Mouse (Mus musculus) ES-E14 (cell line): ENCODE data around the gene Npr3. TPM values are rescaled to one million over a fixed set of nuclear protein-coding genes. Genes with fewer than 3 reads are reported as not detected.
A peak's percentile ranks its signal among the peaks of the same experiment; 100 is the strongest.

Experiments
- DNase-seq: peaks from one replicate; pipeline ENCODE4 v3.0.0-alpha.2; 2013; ENCODE audit warnings: low read depth, low spot score
- H3K27ac ChIP-seq: 2 replicates; pipeline ENCODE4 v1.5.1; 2012; ENCODE audit warnings: low read depth, mild to moderate bottlenecking, low read length, moderate library complexity, mixed read lengths; ENCODE audit not compliant: poor library complexity, insufficient read depth, severe bottlenecking
- H3K36me3 ChIP-seq: 2 replicates; pipeline ENCODE4 v1.6.1; 2012; ENCODE audit warnings: mild to moderate bottlenecking, low read length, moderate library complexity, mixed read lengths; ENCODE audit not compliant: control insufficient read depth, poor library complexity, insufficient read depth, severe bottlenecking
- H3K4me1 ChIP-seq, 2 experiments: fragments of 150-350 bp in 1 of 2; sonication (generic) in 1 of 2; 2 replicates each; pipeline ENCODE4 v1.6.1; 2012; ENCODE audit warnings: low read length in 2 of 2, mild to moderate bottlenecking in 1 of 2, mixed read lengths in 1 of 2; ENCODE audit not compliant: control insufficient read depth in 2 of 2, insufficient read depth in 2 of 2, poor library complexity in 1 of 2
- H3K4me3 ChIP-seq, 2 experiments: fragments of 150-350 bp in 1 of 2; sonication (generic) in 1 of 2; 2 replicates each; pipeline ENCODE4 v1.5.1; 2012; ENCODE audit warnings: low read length in 2 of 2, low read depth in 1 of 2, mild to moderate bottlenecking in 1 of 2, mixed read lengths in 1 of 2; ENCODE audit not compliant: insufficient read depth in 1 of 2, poor library complexity in 1 of 2, severe bottlenecking in 1 of 2
- H3K9ac ChIP-seq: 2 replicates; pipeline ENCODE4 v1.6.1; 2012; ENCODE audit warnings: low read depth, mild to moderate bottlenecking, low read length, mixed read lengths; ENCODE audit not compliant: poor library complexity, insufficient read depth, severe bottlenecking
- H3K9me3 ChIP-seq: fragments of 150-350 bp; sonication (generic); 2 replicates; pipeline ENCODE4 v1.6.1; 2012; ENCODE audit warnings: low read depth, mild to moderate bottlenecking, low read length; ENCODE audit not compliant: control insufficient read depth, insufficient read depth
- CHD2 ChIP-seq: IDR thresholded peaks from 2 replicates; pipeline ENCODE4 v1.6.1; 2014; ENCODE audit warnings: mild to moderate bottlenecking, low read depth, low read length, inconsistent platforms
- HCFC1 ChIP-seq: IDR thresholded peaks from 2 replicates; pipeline ENCODE4 v1.6.1; 2012; ENCODE audit warnings: low read length, inconsistent platforms, borderline replicate concordance; ENCODE audit not compliant: insufficient read depth
- MAFK ChIP-seq: IDR thresholded peaks from 2 replicates; pipeline ENCODE4 v1.6.1; 2014; ENCODE audit warnings: mild to moderate bottlenecking, low read depth, low read length, inconsistent platforms; ENCODE audit not compliant: insufficient read depth
- ZC3H11A ChIP-seq: IDR thresholded peaks from 2 replicates; pipeline ENCODE4 v1.6.1; 2012; ENCODE audit warnings: low read depth, mild to moderate bottlenecking, inconsistent platforms, low read length, borderline replicate concordance
- ZNF384 ChIP-seq: IDR thresholded peaks from 2 replicates; pipeline ENCODE4 v1.6.1; 2012; ENCODE audit warnings: low read depth, low read length, inconsistent platforms
- in situ Hi-C, 2 experiments: fragments of 600-800 bp; cut with MboI; formaldehyde crosslinking; loops; one replicate each; pipeline ENCODE4 v1.15.1; 2025; ENCODE audit warnings: low sequenced_read_pairs in 2 of 2, inconsistent platforms in 1 of 2; ENCODE audit not compliant: unreplicated experiment in 2 of 2
- total RNA-seq: library from RNA; depleted of rRNA; stranded (reverse); fragments of 300-350 nt; gene quantifications from 2 replicates; pipeline ENCODE4 v1.2.3, GENCODE M21; 2012

Gene Npr3
- total RNA-seq, 1 experiment = 3.4 TPM

GRCm38 (mm10) chr15:11893969-11894368, 13.1 kb downstream of the Npr3 start:
- H3K9me3 ChIP-seq = no peaks in the 10 kb centered on the region
- no peaks in the 10 kb centered on the region for H3K36me3 ChIP-seq
- H3K9ac ChIP-seq = no peak overlapping the region
- no peaks in the 10 kb centered on the region for H3K4me1 ChIP-seq
- no peak for DNase-seq
- H3K4me3 ChIP-seq = no peak overlapping the region
- no peak overlapping the region for H3K27ac ChIP-seq
- in situ Hi-C loops = no loop called here
- TF ChIP-seq ZNF384 (no peak), CHD2 (no peak), ZC3H11A (no peak), HCFC1 (no peak), MAFK (no peak)

DNA sequence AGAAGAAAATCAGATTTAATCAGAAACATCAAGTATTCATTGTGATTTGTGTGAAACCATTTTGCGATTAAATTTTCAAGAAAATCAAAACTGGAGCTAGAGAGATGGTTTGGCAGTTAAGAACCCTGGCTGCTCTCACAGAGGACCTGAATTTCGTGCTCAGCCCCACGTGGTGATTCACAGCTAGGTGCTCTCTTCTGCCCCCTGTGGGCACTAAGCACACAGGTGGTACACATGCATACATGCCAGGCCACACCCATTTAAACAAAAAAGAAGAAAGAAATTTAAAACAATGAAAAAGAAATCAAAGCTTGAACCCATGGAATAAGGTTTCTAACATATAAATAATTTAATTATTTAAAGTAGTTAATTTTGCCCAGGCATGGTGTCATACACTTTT, 15.7 kb downstream of the Npr3 start:
- H3K9ac ChIP-seq = no peak overlapping the region
- H3K4me3 ChIP-seq = no peak overlapping the region
- no peaks in the 10 kb centered on the region for H3K4me1 ChIP-seq
- in situ Hi-C loops = no loop called here
- no peaks in the 10 kb centered on the region for H3K36me3 ChIP-seq
- DNase-seq = peak; percentile 56
- TF ChIP-seq CHD2 (no peak), ZC3H11A (peak; percentile 33; the same call in 1 of the 2 replicates)
- no peak overlapping the region for H3K27ac ChIP-seq
- no peaks in the 10 kb centered on the region for H3K9me3 ChIP-seq

DNA sequence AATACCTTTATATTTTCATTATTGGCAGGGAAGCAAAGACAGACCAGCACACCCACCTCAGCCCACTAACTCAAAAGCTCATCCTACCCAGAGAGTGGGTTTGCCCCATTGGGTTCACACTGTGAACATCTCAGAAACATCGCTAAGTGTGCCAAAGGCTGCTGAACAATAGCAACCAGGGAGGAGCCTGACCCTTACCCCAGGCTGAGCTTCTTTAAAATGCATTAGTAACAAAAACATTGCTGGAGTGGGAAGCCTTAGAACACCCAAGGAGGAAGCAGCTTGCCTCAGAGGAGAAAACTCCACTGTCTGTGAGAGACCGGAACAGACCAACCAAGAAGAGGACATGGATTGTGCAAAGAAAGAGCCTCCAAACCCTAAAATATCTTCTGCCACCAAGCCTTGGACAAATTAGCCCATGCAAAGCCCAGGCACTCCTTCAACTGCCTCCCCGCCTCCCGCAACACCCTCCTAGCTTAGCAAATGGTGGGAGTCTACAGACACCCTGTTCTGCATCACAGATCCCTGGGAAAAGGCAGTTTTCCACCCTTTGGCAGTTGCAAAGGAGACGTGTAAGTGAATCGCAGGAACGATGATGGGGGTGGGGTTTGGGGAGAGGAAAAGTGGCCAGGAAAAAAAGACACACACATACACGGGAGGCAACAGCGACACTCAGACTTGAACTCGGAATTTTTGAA, 24.4 kb downstream of the Npr3 start:
- in situ Hi-C loops = no loop called here
- Histone ChIP-seq H3K4me3 (no peak overlapping the region), H3K27ac (no peak overlapping the region), H3K4me1 (0 out of 4 replicates have a peak, but pooled peaks cover 0 to 2% of the 10 kb centered on the region in 2 experiments), H3K9me3 (no peaks in the 10 kb centered on the region), H3K36me3 (no peaks in the 10 kb centered on the region), H3K9ac (no peak overlapping the region)
- TF ChIP-seq MAFK (no peak), CHD2 (no peak), HCFC1 (no peak), ZNF384 (no peak), ZC3H11A (no peak)
- no peak for DNase-seq

GRCm38 (mm10) chr15:11881822-11882221, 25.3 kb downstream of the Npr3 start:
- Histone ChIP-seq H3K27ac (no peak overlapping the region), H3K9ac (no peak overlapping the region), H3K4me3 (no peak overlapping the region), H3K36me3 (no peaks in the 10 kb centered on the region), H3K9me3 (no peaks in the 10 kb centered on the region), H3K4me1 (0 out of 4 replicates have a peak, but pooled peaks cover 0 to 2% of the 10 kb centered on the region in 2 experiments)
- DNase-seq = no peak
- in situ Hi-C loops = no loop called here
- TF ChIP-seq HCFC1 (no peak), ZNF384 (peak; percentile 93), MAFK (no peak), CHD2 (no peak)

- Histone ChIP-seq H3K4me1 (0 out of 4 replicates have a peak, but pooled peaks cover 0 to 2% of the 10 kb centered on the region in 2 experiments), H3K9me3 (no peaks in the 10 kb centered on the region), H3K4me3 (no peak overlapping the region), H3K9ac (no peak overlapping the region), H3K36me3 (no peaks in the 10 kb centered on the region), H3K27ac (no peak overlapping the region)
- no peak for DNase-seq
- TF ChIP-seq CHD2 (no peak), HCFC1 (no peak), MAFK (no peak), ZNF384 (no peak), ZC3H11A (no peak)
- in situ Hi-C loops = no loop called here
Observed at GRCm38 (mm10) chr15:11878334-11878733, 28.8 kb downstream of the Npr3 start.
